Mouse (Mus musculus) heart, postnatal 36 days (tissue): ENCODE measurements around the gene Slc35f4. TPM values are rescaled to one million over a fixed set of nuclear protein-coding genes. Genes with fewer than 3 reads are reported as not detected.

Experiments used
- DNase-seq, 2 experiments: peaks; one replicate each; pipeline ENCODE4 v3.0.0; 2021 to 2022
- intact Hi-C: fragments of 180-260 bp; cut with DNase I; formaldehyde crosslinking; loops from one replicate; pipeline ENCODE4 v1.15.1; 2025
- total RNA-seq, 2 experiments: library from RNA; stranded (reverse); gene quantifications; 2 replicates each; pipeline ENCODE4 v1.2.3; 2021

The Slc35f4 gene
- not detected for total RNA-seq

DNA sequence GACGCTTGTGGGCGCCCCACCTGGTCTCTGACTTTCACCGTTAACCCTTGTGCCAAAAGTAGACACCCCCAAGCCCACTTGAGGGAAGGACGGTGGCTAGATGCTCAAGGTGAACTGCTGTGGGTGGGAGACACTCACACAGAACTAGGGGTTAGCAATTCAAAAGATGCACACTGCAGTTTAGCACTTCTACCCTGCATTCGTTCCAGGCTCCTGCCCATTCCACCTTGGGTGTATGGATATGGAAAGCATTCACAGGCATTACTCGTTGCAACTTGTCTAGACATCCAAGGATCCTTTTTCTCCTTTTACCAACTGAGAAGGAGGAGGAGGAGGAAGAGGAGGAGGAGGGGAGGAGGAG, at the start of gene Slc35f4:
Slc35f4 (minus strand) TSS at position 116 of the 361 bp plus-strand sequence.
- DNase-seq: no peak
- intact Hi-C loops: no loop called here

DNA sequence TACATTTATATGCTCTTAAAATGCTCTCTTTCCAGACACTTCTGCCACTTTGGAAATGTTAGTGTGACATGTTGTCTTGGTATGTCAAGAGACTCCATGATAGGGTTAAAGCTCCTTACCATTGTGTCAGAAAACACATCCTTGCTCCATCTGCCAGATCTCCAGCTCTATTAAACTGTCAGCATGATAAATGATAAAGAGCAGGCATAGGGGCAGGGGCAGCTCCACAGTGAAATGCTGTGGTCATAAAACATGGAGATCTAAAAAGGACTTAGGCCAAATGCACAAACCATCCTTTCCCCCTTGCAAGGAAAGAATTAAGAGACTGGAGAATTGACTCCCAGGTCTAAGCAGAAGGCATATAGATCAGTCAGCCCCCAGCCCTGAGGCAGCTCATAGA, 42.5 kb upstream of the Slc35f4 start:
- no peak for DNase-seq
- intact Hi-C loops: no loop called here

DNA sequence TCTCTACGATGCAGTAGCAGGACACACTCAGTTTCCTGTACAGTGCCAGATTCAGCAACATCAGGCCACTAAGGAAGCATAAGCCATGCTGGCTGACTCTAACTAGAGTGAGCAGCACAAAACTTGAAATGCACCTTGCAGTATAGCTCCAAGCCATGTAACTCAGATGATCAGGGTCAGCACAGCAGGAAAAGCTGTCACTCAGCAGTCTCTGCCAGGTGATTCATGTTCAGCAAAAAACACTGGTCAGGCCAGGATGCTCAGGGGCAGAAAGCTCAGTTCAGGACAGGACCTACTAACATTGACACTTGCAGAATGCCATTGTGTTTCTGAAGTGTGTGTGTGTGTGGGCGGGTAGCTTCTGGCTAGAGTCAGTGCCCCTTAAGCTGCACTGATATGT, 34.9 kb upstream of the Slc35f4 start:
- no peak for DNase-seq
- intact Hi-C loops: no loop called here

DNA sequence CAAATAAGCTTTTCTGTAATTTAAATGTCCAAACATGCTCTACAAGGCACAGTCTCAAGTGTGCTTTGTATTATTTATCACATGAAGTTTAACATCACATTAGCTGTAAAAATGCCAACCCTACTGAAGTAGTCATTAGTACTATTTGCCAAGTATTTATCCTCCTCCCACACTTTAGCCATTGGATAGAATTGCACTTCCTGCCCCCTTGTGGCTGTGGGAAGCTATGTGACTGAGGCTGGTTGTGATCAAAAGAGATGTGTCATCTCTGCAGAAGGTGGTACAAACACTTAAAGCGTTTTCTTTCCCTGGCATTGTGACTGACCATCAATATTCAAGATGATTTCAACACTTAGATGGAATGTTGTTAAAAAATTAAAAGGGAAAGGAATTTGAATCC, 14.3 kb upstream of the Slc35f4 start:
- peak; percentile 14 to 25 for DNase-seq
- intact Hi-C loops: loop anchor here (1.0 to 2.0 kb wide), 3 partner anchors 147 to 302 kb away; no protein-coding TSS in a partner anchor

DNA sequence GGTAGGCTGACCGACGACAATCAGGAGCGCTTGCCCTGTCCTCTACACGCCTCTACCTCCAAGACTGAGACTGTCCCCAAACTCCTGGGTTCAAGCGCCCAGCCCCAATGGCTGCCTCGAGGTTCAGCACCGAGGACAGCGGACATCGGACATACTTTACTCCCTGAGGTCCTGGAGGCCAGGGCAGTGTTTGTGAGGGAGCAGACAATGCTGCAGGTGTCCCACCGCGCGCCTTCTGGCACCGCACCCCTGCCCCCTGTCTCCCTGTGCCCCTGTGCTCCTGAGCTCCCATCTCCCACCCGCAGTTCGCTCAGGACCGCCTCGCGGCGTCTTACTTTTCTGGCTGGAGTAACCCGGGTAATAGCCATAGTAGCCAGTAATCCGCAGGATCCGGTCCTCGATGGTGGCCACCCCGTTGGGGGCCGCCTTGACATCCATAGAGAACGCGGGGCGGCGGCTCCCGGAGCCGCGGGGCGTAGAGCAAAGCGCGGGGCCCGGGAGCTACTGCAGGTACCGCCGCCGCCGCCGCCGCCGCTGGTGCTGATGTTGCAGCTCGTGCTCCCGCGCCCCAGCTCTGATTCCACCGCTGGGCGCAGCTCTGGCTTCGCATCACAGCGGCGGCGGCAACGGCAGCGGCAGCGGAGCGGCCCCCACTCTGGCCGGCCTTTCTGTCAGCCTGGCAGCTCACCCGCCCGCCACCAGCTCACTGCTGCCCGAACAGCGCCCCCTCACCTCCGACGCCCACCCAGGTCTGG, 493 bp downstream of the Slc35f4 start:
- intact Hi-C loops: no loop called here
- DNase-seq: peak; percentile 60 to 66

DNA sequence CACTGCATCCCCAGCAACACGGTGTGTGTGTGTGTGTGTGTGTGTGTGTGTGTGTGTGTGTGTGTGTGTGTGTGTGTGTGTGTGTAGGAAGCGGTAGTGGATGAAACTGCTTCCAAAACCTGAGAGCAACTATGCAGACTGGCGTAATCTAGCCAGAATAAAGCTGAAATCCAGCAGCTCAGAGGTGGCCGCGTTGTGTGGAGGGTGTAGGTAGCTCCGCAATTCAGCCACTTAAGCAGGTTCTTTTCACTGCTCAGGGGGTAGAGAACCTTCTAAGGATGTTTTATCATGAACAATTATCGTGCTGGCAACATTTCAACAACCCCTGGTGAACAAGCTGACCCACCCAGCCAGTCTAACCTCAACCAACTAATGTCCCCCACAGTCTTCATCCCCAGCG, 1.2 kb downstream of the Slc35f4 start:
- DNase-seq: no peak
- intact Hi-C loops: no loop called here

DNA sequence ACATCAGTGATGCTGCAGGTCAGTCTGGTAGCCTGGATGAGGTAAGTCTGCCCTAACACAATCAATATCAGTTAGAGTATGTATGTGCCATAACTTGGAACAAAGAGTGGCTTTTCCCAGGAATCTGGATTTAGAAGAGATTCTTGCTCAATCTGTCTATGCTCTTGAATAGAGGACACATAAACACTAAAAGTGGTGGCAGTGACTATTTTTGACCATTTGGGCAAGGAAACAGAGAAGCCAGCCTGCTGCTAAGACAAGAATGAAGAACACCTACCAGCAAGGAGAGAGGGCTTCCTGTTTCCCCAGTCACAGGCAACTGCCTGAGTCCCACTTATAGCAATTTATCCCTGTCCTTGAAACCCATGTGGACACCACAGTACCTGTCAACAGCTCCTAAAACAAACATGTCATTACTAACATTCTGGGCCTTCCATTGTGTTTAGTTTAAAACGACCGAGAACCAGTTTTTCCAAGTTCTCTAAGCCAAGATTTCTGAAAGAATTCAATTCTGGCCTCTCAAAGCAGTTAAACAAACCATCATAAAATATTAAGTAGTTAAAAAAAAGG, 10.7 kb downstream of the Slc35f4 start:
- no peak for DNase-seq
- intact Hi-C loops: no loop called here

DNA sequence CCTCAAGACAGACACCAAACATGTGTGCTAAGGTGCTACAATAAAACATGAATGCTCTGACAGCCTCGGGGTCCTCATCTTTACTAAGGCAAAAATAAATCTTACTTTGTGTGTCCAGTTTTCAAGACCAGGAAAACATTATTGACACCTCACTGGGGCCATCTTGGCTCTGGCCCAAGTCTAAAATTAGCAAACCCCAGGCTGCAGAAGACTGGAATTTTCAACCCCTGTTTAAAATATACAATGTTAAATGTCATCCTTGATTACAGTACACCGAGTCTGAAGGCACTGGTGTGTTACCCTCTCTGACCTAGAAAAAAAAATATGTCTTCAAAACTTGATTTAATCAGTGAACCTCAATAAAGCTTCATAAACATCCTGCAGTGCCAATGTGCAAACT, 11.7 kb downstream of the Slc35f4 start:
- no peak for DNase-seq
- intact Hi-C loops: no loop called here

DNA sequence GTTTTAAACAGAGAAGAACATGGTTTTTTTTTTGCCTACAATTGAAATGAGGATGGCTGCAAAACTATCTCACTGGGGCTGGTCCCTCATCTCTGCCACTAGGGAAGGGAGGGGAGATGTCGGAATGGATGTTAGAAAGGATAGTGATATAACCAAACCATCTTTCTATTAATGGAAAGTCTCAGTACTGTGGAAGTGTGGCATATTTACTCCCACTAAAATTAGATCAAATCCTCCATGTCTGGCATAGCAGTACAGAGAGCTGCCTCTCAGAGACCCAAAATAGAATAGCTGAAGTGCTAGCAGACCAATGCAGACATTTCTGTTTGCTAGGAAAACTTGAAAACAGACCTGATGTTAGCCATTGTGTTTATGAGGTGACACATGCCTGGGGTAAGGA, 30.7 kb downstream of the Slc35f4 start:
- intact Hi-C loops: no loop called here
- no peak for DNase-seq

DNA sequence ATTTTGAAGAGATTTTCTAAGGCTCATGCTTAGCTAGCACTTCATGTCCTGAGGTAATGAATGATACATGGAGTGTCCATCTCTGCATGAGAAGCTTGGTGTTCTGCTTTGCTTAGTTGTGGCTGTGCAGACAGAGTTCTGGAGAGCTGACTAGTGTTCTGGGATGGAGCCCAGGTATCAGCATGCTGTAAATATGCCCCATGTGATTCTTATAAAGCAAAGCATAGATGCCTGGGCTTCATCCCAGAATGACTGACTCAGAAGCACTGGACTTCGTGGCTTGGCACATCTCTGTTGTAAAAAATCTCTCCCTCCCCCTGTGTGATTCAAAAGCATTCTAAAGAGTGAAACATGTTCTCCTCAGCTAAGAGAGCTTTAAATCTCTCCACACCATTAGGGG, 32.1 kb downstream of the Slc35f4 start:
- intact Hi-C loops: no loop called here

DNA sequence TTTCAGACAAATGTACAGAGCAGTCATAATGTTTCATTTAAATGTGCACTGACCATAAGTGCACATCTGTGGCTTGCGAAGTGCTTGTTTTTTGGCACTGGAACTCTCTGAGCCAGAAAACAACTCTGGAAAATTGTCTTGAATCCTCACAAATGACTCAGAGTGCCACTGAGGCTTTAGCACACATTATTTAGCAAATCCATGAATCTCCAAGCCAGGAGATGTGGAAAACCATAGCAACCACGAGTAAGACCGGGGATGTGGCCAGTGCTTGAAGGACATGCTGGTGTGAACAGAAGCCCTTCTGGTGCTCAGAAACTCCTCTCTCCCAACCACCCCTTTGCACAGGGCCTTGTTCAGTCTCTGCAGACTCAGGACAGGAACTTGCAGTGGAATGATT, 33.3 kb downstream of the Slc35f4 start:
- intact Hi-C loops: no loop called here

More for the DNA sequence above, 32.1 kb downstream of the Slc35f4 start:
- DNase-seq: peak; percentile 9 to 34

DNA sequence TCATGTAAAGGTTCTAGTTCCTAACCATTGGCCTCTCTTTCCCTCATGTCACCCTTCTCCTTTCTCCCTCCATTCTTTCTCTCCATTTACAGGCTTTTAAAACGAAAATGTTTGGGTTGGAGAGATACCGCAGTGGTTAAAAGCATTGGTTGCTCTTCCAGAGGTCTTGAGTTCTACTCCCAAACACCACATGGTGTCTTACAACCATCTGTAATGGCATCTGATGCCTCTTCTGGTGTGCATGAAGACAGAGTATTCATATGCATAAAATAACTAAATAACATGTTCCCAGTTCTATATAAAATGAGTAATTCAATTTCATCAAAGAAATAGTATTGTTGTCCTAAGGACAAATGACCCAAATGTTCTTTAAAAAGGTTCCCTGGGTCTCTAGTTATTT, 49.2 kb downstream of the Slc35f4 start:
- DNase-seq: no peak

More for the DNA sequence above, 33.3 kb downstream of the Slc35f4 start:
- DNase-seq: no peak

DNA sequence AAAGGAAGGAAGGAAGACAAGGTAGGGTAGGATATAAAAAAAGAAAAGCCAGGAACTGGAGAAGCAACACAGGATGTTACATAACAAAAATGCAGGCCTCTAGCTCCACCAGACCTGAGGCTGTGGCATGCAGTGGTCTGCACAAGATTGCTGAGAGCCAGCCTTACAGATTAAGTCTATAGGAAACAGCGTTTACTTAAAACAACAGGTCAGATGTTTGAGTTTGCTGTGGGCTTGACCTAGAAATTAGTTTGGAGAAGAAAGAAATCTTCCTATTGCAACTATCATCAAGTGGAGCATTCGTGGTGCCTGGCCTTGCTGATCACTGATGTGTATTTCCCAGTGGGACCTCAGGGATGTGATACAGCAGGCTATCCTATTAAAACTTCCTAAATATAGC, 64.1 kb downstream of the Slc35f4 start:
- no peak for DNase-seq
- intact Hi-C loops: loop anchor here (5.0 kb wide), 1 partner anchor 34 kb away; no protein-coding TSS in a partner anchor

More for the DNA sequence above, 49.2 kb downstream of the Slc35f4 start:
- intact Hi-C loops: no loop called here

DNA sequence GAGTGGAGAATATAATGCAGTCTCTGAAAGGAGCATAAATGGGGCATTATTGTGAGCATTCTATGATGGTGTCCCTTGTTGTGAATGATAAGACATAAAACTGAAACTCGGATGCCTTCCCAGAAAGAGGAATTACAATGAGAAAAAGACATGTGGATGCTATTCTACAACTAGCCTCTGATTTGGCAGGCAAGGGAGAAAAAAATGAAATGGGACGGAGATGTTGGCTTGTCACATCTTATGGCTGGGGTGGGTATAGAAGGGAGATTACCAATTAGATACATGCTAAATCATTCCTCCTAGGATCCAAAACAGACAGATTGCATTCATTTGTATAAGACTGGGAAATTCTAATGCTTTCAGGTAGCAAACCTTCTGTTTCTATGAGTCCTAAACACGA, 65.0 kb downstream of the Slc35f4 start:
- DNase-seq: no peak
- intact Hi-C loops: loop anchor here (5.0 kb wide), 1 partner anchor 33 kb away; no protein-coding TSS in a partner anchor

DNA sequence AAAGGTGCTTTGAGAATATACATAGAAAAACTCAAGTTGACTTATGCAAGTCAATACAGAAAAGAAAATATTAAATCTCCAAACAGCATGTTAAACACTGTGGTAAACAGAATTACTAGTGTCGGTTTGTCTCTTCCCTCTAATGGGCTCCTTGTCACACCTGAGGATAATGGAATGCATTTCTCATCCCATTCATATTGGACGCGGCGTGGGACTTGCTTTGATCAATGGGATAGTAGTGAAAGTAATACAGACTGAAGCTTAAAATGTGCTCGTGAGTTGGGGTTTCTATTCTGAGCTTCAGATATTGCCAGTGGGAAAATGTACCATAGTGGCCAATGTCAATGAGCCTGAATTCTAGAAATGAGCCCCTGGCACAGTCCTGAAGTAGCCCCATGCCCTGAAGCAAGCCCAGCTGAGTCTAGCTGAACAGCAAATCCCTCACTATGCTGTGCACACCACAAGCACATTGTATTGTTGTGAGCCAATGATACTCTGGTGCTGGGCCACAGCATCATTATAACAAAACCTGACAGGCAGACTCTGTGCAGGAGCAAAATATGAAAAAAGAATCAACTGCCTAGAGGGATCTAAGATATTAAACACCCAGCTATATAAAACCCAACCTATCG, 71.4 kb downstream of the Slc35f4 start:
- intact Hi-C loops: no loop called here
- DNase-seq: no peak

DNA sequence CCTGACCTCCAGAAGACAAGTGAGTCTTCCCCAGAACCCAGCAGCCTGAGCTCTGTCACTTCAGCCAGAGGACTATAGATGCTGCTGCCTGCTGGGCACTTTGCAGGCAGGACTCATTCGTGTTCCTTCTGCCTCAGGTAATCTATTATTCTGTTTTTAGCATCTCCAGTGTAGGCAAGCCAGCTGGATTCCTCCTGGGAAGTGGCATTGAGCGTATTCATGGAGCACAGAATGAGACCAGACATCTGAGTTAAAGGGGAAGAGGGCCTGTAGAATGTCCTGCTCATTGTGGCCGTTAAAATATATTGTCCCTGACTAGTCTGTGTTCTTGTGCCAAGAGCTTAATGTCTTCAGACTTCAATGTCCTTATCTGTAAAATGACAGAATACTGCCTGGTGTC, 72.1 kb downstream of the Slc35f4 start:
- no peak for DNase-seq
- intact Hi-C loops: no loop called here

DNA sequence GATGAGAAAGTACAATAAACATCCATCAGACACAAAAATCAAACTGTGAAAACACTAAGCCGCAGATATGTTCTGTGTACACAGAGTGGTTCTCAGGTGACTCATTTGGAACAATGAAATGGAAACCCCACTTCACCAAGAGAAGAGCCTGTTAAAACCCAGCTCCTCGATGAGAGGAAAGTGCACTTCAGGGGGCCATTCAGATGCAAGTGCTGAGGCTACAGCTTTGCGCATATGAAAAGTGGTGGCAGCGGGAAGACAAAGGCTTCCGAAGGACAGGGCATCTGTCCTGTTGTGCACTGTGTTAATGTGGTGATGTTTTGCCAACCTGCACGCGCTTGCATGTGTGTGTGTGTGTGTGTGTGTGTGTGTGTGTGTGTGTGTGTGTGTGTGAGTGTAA, 78.2 kb downstream of the Slc35f4 start:
- intact Hi-C loops: no loop called here
- no peak for DNase-seq

DNA sequence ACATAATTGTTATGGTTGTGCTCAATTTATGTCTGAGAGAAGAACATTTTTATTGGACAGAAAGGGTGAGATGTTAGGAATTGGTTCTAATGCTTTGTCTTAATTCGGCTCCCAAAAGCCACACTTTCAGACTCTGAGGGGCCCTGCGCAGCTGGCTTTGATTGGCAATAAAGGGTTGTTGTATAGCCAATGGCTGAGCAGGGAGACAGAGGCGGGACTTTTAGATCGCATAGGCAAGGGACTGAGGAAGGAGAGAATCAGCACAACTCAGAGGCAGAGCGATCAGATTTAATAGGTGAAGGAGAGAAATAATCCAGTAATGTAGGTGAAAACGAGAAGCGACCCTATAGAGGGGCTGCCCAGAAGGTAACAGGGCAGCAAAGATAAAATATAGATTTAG, 79.4 kb downstream of the Slc35f4 start:
- intact Hi-C loops: no loop called here
- DNase-seq: no peak

DNA sequence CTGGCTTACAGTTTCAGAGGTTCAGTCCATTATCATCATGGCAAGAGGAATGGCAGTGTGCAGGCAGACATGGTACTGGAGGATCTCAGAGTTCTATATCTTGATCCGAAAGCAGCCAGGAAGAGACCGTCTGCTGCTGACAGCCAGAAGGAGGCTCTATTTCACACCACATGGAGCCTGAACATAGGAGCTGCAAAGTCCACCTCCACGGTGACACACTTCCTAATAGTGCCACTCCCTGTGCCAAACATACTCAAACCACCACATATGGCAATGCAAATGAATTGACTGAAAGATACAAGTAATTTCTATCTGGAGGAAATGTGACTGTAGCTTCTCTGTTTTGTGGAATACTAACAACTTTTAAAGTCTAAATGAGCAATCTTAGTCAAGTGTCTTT, 89.0 kb downstream of the Slc35f4 start:
- DNase-seq: no peak
- intact Hi-C loops: no loop called here

DNA sequence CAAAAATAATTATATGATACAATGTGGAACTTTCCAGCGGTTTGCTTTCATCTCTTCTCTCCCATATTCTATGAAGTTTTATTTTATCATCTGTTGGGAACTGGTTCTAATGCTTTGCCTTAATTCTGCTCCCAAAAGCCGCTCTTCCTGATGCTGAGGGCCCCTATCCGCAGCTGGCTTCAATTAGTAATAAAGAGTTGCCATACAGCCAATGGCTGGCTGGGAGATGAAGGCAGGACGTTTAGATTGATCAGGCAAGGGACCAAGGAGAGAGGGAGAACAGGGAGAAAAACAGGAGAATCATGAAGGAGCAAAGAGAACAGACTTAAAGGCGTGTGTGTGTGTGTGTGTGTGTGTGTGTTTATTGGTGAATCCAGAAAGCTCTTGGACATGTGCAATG, 94.0 kb downstream of the Slc35f4 start:
- intact Hi-C loops: no loop called here
- DNase-seq: no peak

DNA sequence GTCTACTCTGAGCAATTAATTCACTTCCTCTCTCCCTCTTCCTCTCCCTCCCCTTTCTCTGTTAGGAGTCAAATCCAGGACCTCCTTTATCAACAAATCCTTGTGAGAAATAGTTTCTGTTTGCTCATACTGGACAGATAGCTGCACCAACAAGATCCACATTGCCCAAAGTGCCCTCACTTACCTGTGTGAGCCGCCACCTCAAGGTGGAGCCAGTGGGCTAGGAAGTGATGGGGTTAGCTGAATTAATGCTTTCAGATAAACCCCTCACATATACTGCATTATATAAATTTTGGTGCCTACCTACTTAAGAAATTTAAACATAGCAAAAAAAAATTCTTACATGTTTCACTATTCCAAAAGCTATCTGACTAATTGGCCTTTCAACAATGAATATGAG, 133.4 kb downstream of the Slc35f4 start:
- intact Hi-C loops: loop anchor here (2.0 kb wide), 2 partner anchors 148 to 342 kb away; no protein-coding TSS in a partner anchor
- DNase-seq: peak; percentile 2 to 16

DNA sequence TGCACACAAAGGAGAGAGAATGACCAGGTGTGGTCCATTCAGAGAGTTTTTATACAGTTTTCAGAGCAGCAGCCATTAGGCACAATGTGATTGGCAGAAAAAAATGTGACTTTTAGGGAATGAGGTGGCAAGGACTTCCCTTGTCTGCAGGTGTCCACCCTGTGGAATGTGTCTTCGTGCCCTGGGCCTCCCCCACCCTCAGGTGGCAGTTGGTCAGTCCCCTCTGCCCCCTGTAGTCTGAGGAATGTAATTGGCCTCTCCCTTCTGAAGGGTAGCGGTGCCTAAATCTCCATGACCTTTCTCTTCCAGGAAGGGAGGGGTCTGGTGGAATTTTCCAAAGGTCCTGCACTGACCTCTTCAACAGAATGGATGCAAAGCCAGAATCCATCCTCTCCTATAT, 163.7 kb downstream of the Slc35f4 start:
- DNase-seq: no peak
- intact Hi-C loops: no loop called here
